Mouse (Mus musculus): ENCODE results near the gene S100a16. TPM values are rescaled to one million over a fixed set of nuclear protein-coding genes. Genes with fewer than 3 reads are reported as not detected.

S100a16 gene
- polyA plus RNA-seq, 1 experiment from 2014 or later = 232 TPM

DNA sequence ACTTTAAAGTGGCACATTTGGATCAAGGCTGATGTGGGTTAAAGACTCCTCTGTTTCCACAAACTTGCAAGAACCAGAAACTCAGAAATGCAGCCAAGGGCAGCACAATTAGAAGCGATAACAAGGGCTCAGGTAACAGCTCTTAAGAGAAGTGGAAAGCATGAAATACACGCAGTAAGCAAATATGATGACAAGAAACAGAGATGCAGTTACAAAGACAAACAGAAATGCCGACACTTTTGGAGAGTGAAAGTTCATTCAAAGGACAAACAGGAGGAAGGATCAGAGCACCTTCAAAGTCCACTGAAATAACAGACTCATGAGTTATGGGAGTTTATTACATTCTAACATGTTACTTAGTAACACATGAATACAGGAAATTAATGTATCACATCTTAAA, 30.7 kb upstream of the S100a16 start:
- H3K36me3 ChIP-seq (ENCODE audit: insufficient read depth, low read length) = peaks cover 53% of the 10 kb centered on the region
- H3K27ac ChIP-seq (ENCODE audit: low read length) = no peak overlapping the region
- WGBS = 71% methylated on average over 3 of the region's 3 CpGs
- H3K9ac ChIP-seq (replicated peaks; ENCODE audit: low read length) = no peak overlapping the region
- no peak overlapping the region for H3K4me2 ChIP-seq (replicated peaks; ENCODE audit: low read depth, low read length)
- no peak overlapping the region for H3K4me3 ChIP-seq (ENCODE audit: low read length)
- H3K9me3 ChIP-seq (ENCODE audit: low read length) = no peaks in the 10 kb centered on the region
- H3K4me1 ChIP-seq (ENCODE audit: insufficient read depth, low read length) = peaks cover 13% of the 10 kb centered on the region
- no peak for ATAC-seq (ENCODE audit: low FRiP score, low TSS enrichment)
- H3K27me3 ChIP-seq (ENCODE audit: insufficient read depth, low read length) = no peaks in the 10 kb centered on the region

DNA sequence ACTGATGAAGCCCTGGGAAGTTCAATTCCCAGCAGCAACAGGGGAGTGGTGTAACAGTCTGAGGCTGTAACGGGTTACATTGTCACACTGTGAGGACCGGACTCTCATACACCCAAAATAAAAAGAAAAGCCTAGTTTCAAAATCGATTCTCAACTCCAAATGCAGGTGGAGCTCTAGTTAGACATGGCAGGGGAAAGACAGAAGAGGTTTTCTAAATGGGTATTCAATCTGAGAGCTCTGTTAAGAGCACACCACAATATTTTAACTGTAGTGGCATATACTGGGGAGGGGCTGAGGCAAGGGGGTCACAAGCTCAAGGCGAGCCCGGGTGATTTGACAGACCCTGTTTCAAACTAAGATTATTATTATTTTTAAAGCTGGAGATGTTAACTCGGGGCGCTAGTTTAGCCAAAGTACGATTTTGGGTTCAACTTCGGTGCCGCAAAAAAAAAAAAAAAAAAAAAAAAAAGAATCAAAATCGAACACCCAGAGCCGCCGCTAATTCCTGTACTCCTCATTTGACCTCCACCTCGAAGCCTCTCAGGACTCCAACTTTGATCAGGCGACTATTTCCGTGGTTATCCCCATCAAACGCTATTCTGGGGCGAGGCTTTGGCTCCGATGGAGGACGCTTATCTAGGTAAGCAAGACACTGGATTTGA, 28.6 kb upstream of the S100a16 start:
- peaks cover 34% of the 10 kb centered on the region for H3K36me3 ChIP-seq (ENCODE audit: insufficient read depth, low read length)
- peak overlapping the region; percentile 98 for H3K27ac ChIP-seq (ENCODE audit: low read length)
- ATAC-seq (ENCODE audit: low FRiP score, low TSS enrichment) = no peak
- H3K4me3 ChIP-seq (ENCODE audit: low read length) = peak overlapping the region; percentile 98
- peak overlapping the region; percentile 74 for H3K4me2 ChIP-seq (replicated peaks; ENCODE audit: low read depth, low read length)
- H3K9me3 ChIP-seq (ENCODE audit: low read length) = no peaks in the 10 kb centered on the region
- H3K27me3 ChIP-seq (ENCODE audit: insufficient read depth, low read length) = no peaks in the 10 kb centered on the region
- H3K9ac ChIP-seq (replicated peaks; ENCODE audit: low read length) = peak overlapping the region; percentile 100
- peaks cover 15% of the 10 kb centered on the region for H3K4me1 ChIP-seq (ENCODE audit: insufficient read depth, low read length)
- WGBS = 2% methylated on average over 20 of the region's 20 CpGs

DNA sequence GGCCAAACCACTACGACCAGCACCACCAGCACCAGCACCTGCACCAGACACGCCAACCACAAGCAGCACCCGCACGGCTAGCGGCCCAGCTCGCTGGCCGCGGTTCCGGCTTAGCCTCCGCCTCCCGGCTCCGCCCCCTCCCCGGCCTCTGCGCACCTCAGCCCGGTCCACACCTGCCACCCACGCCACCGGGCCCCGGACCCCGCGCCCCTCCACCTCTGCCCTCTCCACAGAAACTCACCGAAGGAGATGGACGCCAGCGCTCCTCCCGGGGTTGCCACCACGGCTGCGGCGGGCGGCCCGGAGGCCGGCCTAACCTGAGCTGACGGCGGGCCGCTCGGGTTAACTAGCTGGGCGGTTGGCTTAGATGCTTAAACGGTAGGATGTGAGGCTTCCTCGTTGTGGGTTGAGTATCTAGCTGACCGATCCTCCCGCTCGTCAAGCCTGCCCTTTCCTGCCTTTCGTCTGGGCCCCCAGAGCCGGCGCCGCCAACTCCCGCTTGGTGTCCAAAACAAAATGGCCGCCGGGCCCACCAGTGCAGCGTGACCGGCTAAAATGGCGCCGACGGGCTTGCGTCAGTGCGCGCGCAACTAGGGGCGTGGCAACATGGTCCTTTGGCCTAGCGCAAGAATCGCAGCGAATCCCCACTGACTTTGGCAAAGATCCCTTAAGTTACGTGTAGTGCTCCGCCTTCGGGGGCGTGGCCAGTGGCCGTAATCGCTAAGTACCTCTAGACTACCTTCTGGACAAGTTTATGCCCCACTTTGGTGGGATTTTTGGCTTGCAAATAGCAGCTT, 27.9 kb upstream of the S100a16 start, which contains the start of gene Chtop:
TSS of gene Chtop (minus strand) at position 549 of the 797 bp plus-strand sequence.
- ATAC-seq (ENCODE audit: low FRiP score, low TSS enrichment) = peak; percentile 93
- Histone ChIP-seq H3K4me3 (ENCODE audit: low read length) (peak within 1 kb of the TSS; percentile 98), H3K4me1 (ENCODE audit: insufficient read depth, low read length) (peaks cover 21% of the 10 kb centered on the region), H3K27ac (ENCODE audit: low read length) (peak within 1 kb of the TSS; percentile 98), H3K9me3 (ENCODE audit: low read length) (no peaks in the 10 kb centered on the region), H3K27me3 (ENCODE audit: insufficient read depth, low read length) (no peaks in the 10 kb centered on the region), H3K9ac (replicated peaks; ENCODE audit: low read length) (peak within 1 kb of the TSS; percentile 100), H3K36me3 (ENCODE audit: insufficient read depth, low read length) (peaks cover 32% of the 10 kb centered on the region), H3K4me2 (replicated peaks; ENCODE audit: low read depth, low read length) (peak within 1 kb of the TSS; percentile 74)
- under 1% methylated on average over 64 of the region's 66 CpGs for WGBS

DNA sequence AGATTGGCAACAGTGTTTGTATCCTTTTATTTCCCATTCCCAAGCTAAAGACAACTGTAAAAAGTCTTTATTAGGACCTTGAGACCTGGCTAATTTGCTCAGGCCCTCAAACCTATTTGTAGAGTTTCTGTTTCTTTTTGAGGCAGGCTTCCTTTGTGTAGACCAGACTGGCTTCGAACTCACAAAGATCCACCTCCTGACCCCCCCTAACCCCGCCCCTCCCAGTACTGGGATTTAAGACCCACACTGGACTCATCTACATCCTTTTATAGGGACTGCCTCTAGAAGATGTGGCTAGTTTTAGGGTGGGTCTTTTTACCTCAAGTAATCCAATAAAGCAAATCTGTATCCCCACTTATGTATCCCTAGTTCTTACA, 27.3 kb upstream of the S100a16 start:
- Histone ChIP-seq H3K36me3 (ENCODE audit: insufficient read depth, low read length) (peaks cover 27% of the 10 kb centered on the region), H3K4me3 (ENCODE audit: low read length) (peak overlapping the region; percentile 98), H3K27ac (ENCODE audit: low read length) (peak overlapping the region; percentile 84), H3K9ac (replicated peaks; ENCODE audit: low read length) (peak overlapping the region; percentile 44), H3K4me1 (ENCODE audit: insufficient read depth, low read length) (peaks cover 26% of the 10 kb centered on the region), H3K27me3 (ENCODE audit: insufficient read depth, low read length) (no peaks in the 10 kb centered on the region), H3K4me2 (replicated peaks; ENCODE audit: low read depth, low read length) (peak overlapping the region; percentile 74), H3K9me3 (ENCODE audit: low read length) (no peaks in the 10 kb centered on the region)
- no peak for ATAC-seq (ENCODE audit: low FRiP score, low TSS enrichment)
- WGBS = 24% methylated on average over 2 of the region's 2 CpGs

DNA sequence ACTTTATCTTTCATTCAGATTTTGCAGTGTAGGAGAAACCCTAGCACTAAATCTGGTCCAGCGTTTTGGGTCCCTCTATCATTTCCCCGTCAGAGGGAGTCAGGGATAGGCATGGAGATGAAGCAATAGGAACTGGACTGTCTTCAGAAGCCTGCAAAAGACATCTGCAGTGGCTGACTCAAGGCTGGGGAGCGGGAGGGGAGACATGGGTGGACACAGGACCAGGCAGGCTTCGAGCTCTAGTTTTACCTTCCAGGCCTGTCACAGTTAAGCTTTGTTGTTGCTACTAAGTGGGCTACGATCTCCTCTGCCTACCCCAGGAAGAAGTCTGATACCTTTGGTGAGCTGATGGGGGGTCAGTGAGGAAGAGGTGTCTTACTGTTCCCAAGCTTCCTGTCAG, 24.8 kb upstream of the S100a16 start:
- Histone ChIP-seq H3K4me1 (ENCODE audit: insufficient read depth, low read length) (peaks cover 31% of the 10 kb centered on the region), H3K36me3 (ENCODE audit: insufficient read depth, low read length) (peaks cover 10% of the 10 kb centered on the region; the same call in 1 of the 2 replicates), H3K9me3 (ENCODE audit: low read length) (no peaks in the 10 kb centered on the region), H3K27me3 (ENCODE audit: insufficient read depth, low read length) (no peaks in the 10 kb centered on the region), H3K4me2 (replicated peaks; ENCODE audit: low read depth, low read length) (no peak overlapping the region), H3K9ac (replicated peaks; ENCODE audit: low read length) (no peak overlapping the region), H3K4me3 (ENCODE audit: low read length) (no peak overlapping the region), H3K27ac (ENCODE audit: low read length) (no peak overlapping the region)
- ATAC-seq (ENCODE audit: low FRiP score, low TSS enrichment) = no peak
- 83% methylated on average over 5 of the region's 5 CpGs for WGBS

DNA sequence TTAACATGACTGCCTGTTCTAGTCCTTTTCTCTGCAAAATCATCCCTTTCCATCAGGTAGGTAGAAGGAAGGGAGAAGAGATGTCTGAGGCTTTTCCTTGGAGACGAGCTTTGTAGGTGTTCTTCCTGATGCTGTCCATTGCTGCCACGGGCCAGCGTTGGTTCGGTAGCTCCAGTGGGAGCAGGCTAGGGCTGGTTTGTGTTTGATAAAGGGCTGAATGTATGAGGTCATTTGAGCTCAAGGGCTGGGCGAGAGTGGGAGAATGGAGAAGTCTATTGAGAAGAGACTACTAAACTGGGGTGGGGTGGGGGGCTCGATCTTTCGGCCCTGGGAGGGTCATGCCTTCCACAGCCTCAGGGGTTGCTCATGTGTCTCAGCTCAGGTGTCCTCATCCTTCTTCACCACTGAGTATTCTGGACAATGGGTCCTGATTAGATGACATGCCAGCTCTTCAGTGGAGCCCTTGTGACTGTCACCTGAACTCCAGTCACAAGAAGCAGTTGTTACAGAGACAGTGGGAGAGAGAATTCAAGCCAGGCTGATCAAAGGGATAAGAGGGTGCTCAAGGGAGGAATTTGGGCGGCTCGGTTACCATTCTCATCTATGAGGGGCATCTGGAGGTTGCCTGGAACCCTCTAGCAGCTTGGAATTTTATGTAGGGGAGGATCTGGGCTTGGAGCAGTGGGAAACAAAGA, 24.0 kb upstream of the S100a16 start:
- no peak overlapping the region for H3K27ac ChIP-seq (ENCODE audit: low read length)
- WGBS = 68% methylated on average over 9 of the region's 9 CpGs
- H3K9ac ChIP-seq (replicated peaks; ENCODE audit: low read length) = peak overlapping the region; percentile 70; the same call in 1 of the 2 replicates
- no peak for ATAC-seq (ENCODE audit: low FRiP score, low TSS enrichment)
- peak overlapping the region; percentile 88 for H3K4me2 ChIP-seq (replicated peaks; ENCODE audit: low read depth, low read length)
- peaks cover 23% of the 10 kb centered on the region for H3K4me1 ChIP-seq (ENCODE audit: insufficient read depth, low read length)
- H3K27me3 ChIP-seq (ENCODE audit: insufficient read depth, low read length) = no peaks in the 10 kb centered on the region
- 0 out of 2 replicates have a peak, but pooled peaks cover 6% of the 10 kb centered on the region for H3K36me3 ChIP-seq (ENCODE audit: insufficient read depth, low read length)
- no peaks in the 10 kb centered on the region for H3K9me3 ChIP-seq (ENCODE audit: low read length)
- H3K4me3 ChIP-seq (ENCODE audit: low read length) = peak overlapping the region; percentile 57; the same call in 1 of the 2 replicates

DNA sequence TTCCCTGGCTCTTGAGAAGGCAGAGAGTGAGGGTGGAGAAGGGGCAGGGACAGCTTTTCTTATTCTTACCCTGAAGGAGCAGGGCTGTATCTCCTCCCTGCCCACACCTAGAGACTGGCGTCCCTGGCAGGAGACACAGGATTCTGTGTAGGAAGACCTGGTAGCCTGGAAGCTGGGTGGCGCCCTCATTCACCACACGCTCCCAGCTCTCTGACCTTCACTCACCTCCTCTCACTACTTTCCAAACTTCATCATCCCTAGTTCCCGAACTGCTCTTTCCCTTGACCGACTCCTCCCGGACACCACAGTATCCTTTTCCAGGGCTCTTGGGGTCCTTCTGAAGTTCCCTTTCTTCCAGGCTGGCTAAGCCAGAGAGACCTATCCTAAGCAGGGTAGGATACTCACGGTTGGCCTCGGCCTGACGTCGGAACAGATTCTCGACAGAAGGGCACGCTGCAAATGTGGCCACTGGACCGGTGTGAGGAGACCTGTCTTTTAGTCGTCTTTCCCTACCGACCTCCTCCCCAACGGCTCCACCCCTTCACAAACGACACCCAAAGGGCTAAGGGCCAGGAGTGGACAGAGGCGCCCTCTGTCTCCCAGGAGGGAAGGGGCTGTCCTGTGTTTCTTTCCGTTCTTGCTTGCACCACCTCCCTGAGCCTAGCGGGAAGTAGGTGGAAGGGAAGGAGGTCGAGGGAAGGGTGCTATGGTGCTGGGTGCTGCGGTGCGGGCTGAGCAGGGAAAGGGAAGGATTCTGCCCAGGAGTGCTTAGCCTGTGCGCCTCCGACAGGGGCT, 23.1 kb upstream of the S100a16 start, which contains the start of the genes S100a1 and S100a13:
TSS of gene S100a1 (minus strand) at position 597 of the 795 bp plus-strand sequence.
TSS of gene S100a13 (plus strand) at position 640 of the 795 bp plus-strand sequence.
- peak within 1 kb of the TSS; percentile 59 for H3K27ac ChIP-seq (ENCODE audit: low read length)
- peak within 1 kb of the TSS; percentile 57 for H3K4me3 ChIP-seq (ENCODE audit: low read length)
- WGBS = 3% methylated on average over 25 of the region's 25 CpGs
- H3K4me1 ChIP-seq (ENCODE audit: insufficient read depth, low read length) = peaks cover 22% of the 10 kb centered on the region
- H3K9me3 ChIP-seq (ENCODE audit: low read length) = no peaks in the 10 kb centered on the region
- H3K36me3 ChIP-seq (ENCODE audit: insufficient read depth, low read length) = 0 out of 2 replicates have a peak, but pooled peaks cover 6% of the 10 kb centered on the region
- H3K27me3 ChIP-seq (ENCODE audit: insufficient read depth, low read length) = no peaks in the 10 kb centered on the region
- peak; percentile 60 for ATAC-seq (ENCODE audit: low FRiP score, low TSS enrichment)
- peak within 1 kb of the TSS; percentile 70 for H3K9ac ChIP-seq (replicated peaks; ENCODE audit: low read length)
- peak within 1 kb of the TSS; percentile 88 for H3K4me2 ChIP-seq (replicated peaks; ENCODE audit: low read depth, low read length)

DNA sequence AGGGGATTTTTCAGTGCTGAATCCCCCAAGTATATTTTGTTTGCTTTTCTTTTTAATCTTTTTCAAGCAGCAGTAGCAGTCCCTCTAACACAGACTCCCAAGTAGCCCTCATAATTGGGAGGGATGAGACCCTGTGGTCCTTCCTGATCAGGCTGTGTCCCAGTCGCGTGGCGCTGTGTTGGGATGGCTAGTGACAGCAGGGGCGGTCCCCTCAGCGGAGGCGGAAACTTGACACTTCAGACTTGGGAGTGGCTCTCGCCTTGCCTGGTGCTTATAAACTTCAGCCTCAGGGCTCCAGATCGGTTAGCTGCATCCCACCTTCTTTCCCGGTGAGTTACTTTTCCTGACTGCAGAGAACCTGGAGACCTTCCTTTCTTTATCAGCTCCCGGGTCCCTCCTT, 22.4 kb upstream of the S100a16 start:
- peak overlapping the region; percentile 70 for H3K9ac ChIP-seq (replicated peaks; ENCODE audit: low read length)
- peak overlapping the region; percentile 57 for H3K4me3 ChIP-seq (ENCODE audit: low read length)
- peak; percentile 88 for ATAC-seq (ENCODE audit: low FRiP score, low TSS enrichment)
- H3K4me2 ChIP-seq (replicated peaks; ENCODE audit: low read depth, low read length) = peak overlapping the region; percentile 88
- no peaks in the 10 kb centered on the region for H3K9me3 ChIP-seq (ENCODE audit: low read length)
- peak overlapping the region; percentile 59 for H3K27ac ChIP-seq (ENCODE audit: low read length)
- no peaks in the 10 kb centered on the region for H3K27me3 ChIP-seq (ENCODE audit: insufficient read depth, low read length)
- H3K4me1 ChIP-seq (ENCODE audit: insufficient read depth, low read length) = peaks cover 22% of the 10 kb centered on the region
- 0% methylated on average over 10 of the region's 10 CpGs for WGBS
- H3K36me3 ChIP-seq (ENCODE audit: insufficient read depth, low read length) = 0 out of 2 replicates have a peak, but pooled peaks cover 6% of the 10 kb centered on the region

DNA sequence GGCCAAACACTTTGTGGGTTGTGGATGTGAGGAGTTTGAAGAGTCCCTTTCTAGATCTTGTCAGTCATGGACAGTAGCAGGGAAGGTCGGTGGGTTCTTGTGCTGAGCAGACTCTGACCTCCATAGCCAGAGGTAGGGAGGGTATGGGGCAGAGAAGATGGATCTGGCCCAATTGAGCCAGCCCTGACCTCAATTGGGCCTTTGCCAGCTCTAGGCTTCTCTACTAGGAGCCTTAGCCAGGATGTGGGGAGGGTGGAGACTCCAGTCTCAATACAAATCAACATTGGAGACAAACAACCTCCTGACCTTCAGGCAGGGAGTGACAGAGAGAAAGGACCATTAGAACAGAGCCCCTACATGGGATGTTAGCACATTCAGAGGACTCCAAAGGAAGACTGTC, 21.8 kb upstream of the S100a16 start:
- ATAC-seq (ENCODE audit: low FRiP score, low TSS enrichment) = peak; percentile 7; the same call in 1 of the 2 replicates
- Histone ChIP-seq H3K9ac (replicated peaks; ENCODE audit: low read length) (peak overlapping the region; percentile 70), H3K27ac (ENCODE audit: low read length) (0 out of 2 replicates have a peak overlapping the region, but pooled peaks have one; percentile 7), H3K4me3 (ENCODE audit: low read length) (peak overlapping the region; percentile 57), H3K4me2 (replicated peaks; ENCODE audit: low read depth, low read length) (peak overlapping the region; percentile 88), H3K36me3 (ENCODE audit: insufficient read depth, low read length) (0 out of 2 replicates have a peak, but pooled peaks cover 6% of the 10 kb centered on the region), H3K27me3 (ENCODE audit: insufficient read depth, low read length) (no peaks in the 10 kb centered on the region), H3K4me1 (ENCODE audit: insufficient read depth, low read length) (peaks cover 22% of the 10 kb centered on the region), H3K9me3 (ENCODE audit: low read length) (no peaks in the 10 kb centered on the region)
- 65% methylated on average over 1 of the region's 1 CpGs for whole genome bisulfite sequencing
